Mouse (Mus musculus) CH12.LX (cell line): Measurements from ENCODE around the gene Gm17490. TPM values are rescaled to one million over a fixed set of nuclear protein-coding genes. Genes with fewer than 3 reads are reported as not detected.

Experiments used
- DNase-seq: peaks from one replicate; pipeline ENCODE4 v3.0.0-alpha.2; 2013; ENCODE audit errors: extremely low read depth
- H3K27ac ChIP-seq: 2 replicates; pipeline ENCODE4 v1.5.1; 2012; ENCODE audit warnings: low read depth, mild to moderate bottlenecking, control low read depth, moderate library complexity; ENCODE audit not compliant: insufficient read depth
- H3K27me3 ChIP-seq: replicated peaks from 2 replicates; pipeline ENCODE3; 2012; ENCODE audit warnings: inconsistent platforms
- H3K36me3 ChIP-seq, 2 experiments: replicated peaks in 1 of 2; 2 replicates each; pipeline versions ENCODE3 to v1.6.1; 2012; ENCODE audit warnings: inconsistent platforms in 1 of 2, low read length in 1 of 2, mild to moderate bottlenecking in 1 of 2, mixed read lengths in 1 of 2, moderate library complexity in 1 of 2; ENCODE audit not compliant: control insufficient read depth in 1 of 2, insufficient read depth in 1 of 2
- H3K4me1 ChIP-seq, 2 experiments: 2 replicates each; pipeline ENCODE4 v1.6.1; 2012; ENCODE audit warnings: inconsistent platforms in 1 of 2, moderate library complexity in 1 of 2; ENCODE audit not compliant: insufficient read depth in 2 of 2, control insufficient read depth in 1 of 2
- H3K4me2 ChIP-seq: 2 replicates; pipeline ENCODE4 v1.6.1; 2012; ENCODE audit warnings: low read depth, mild to moderate bottlenecking, control low read depth; ENCODE audit not compliant: poor library complexity, insufficient read depth, severe bottlenecking
- H3K4me3 ChIP-seq, 3 experiments: fragments of 150-350 bp in 1 of 3; sonication (generic) in 1 of 3; replicated peaks in 1 of 3; 2 replicates each; pipeline versions ENCODE3 to v1.5.1; 2011 to 2012; ENCODE audit warnings: low read depth in 2 of 3, low read length in 2 of 3, mild to moderate bottlenecking in 2 of 3, moderate library complexity in 2 of 3, control low read depth in 1 of 3, improper control_type of control experiment in 1 of 3, inconsistent platforms in 1 of 3, mixed read lengths in 1 of 3; ENCODE audit not compliant: poor library complexity in 1 of 3
- H3K79me2 ChIP-seq: replicated peaks from 2 replicates; pipeline ENCODE4 v1.6.1; 2012; ENCODE audit warnings: mild to moderate bottlenecking, moderate library complexity; ENCODE audit not compliant: control insufficient read depth, poor library complexity, insufficient read depth, severe bottlenecking; ENCODE audit errors: extremely low read depth
- H3K9ac ChIP-seq: 2 replicates; pipeline ENCODE4 v1.6.1; 2012; ENCODE audit warnings: low read depth, mild to moderate bottlenecking, control low read depth, moderate library complexity; ENCODE audit not compliant: insufficient read depth
- H3K9me3 ChIP-seq: replicated peaks from 2 replicates; pipeline ENCODE3; 2012; ENCODE audit warnings: low read length, inconsistent platforms, mixed read lengths
- CHD1 ChIP-seq: IDR thresholded peaks from 2 replicates; pipeline ENCODE4 v1.6.1; 2012; ENCODE audit warnings: low read depth, low read length, improper control_type of control experiment, inconsistent platforms
- CTCF ChIP-seq, 2 experiments: IDR thresholded peaks in 1 of 2; conservative IDR thresholded peaks in 1 of 2; 2 replicates each; pipeline ENCODE4 v1.5.1; 2011 to 2012; ENCODE audit warnings: low read depth in 2 of 2, low read length in 2 of 2, improper control_type of control experiment in 1 of 2, inconsistent platforms in 1 of 2, mild to moderate bottlenecking in 1 of 2, moderate library complexity in 1 of 2
- E2F4 ChIP-seq: IDR thresholded peaks from 2 replicates; pipeline ENCODE4 v1.6.1; 2011; ENCODE audit warnings: low read depth, low read length, improper control_type of control experiment; ENCODE audit not compliant: insufficient replicate concordance
- ELF1 ChIP-seq: IDR thresholded peaks from 2 replicates; pipeline ENCODE4 v1.6.1; 2014; ENCODE audit warnings: low read depth, mild to moderate bottlenecking, inconsistent platforms, low read length, improper control_type of control experiment
- ETS1 ChIP-seq: conservative IDR thresholded peaks from 2 replicates; pipeline ENCODE4 v1.6.1; 2012; ENCODE audit warnings: low read depth, mild to moderate bottlenecking, inconsistent platforms, low read length, improper control_type of control experiment, moderate library complexity
- GABPA ChIP-seq: IDR thresholded peaks from 2 replicates; pipeline ENCODE4 v1.6.1; 2012; ENCODE audit warnings: low read depth, low read length, improper control_type of control experiment, inconsistent platforms; ENCODE audit not compliant: insufficient replicate concordance
- HCFC1 ChIP-seq: IDR thresholded peaks from 2 replicates; pipeline ENCODE4 v1.6.1; 2012; ENCODE audit warnings: low read depth, mild to moderate bottlenecking, inconsistent platforms, low read length, improper control_type of control experiment
- IRF4 ChIP-seq: IDR thresholded peaks from 2 replicates; pipeline ENCODE4 v1.6.1; 2014; ENCODE audit warnings: low read depth, mild to moderate bottlenecking, inconsistent platforms, low read length, improper control_type of control experiment
- KAT2A ChIP-seq: IDR thresholded peaks from 2 replicates; pipeline ENCODE4 v1.6.1; 2012; ENCODE audit warnings: low read length, improper control_type of control experiment, inconsistent platforms; ENCODE audit not compliant: insufficient replicate concordance
- MAZ ChIP-seq: IDR thresholded peaks from 2 replicates; pipeline ENCODE4 v1.6.1; 2012; ENCODE audit warnings: low read depth, mild to moderate bottlenecking, inconsistent platforms, low read length, improper control_type of control experiment, moderate library complexity
- MXI1 ChIP-seq: IDR thresholded peaks from 2 replicates; pipeline ENCODE4 v1.6.1; 2011; ENCODE audit warnings: mild to moderate bottlenecking, low read depth, low read length, improper control_type of control experiment
- NELFE ChIP-seq: IDR thresholded peaks from 2 replicates; pipeline ENCODE4 v1.6.1; 2011; ENCODE audit warnings: low read depth, low read length, improper control_type of control experiment
- NRF1 ChIP-seq: IDR thresholded peaks from 2 replicates; pipeline ENCODE4 v1.6.1; 2014; ENCODE audit warnings: low read depth, mild to moderate bottlenecking, inconsistent platforms, low read length, improper control_type of control experiment, moderate library complexity
- PAX5 ChIP-seq: IDR thresholded peaks from 2 replicates; pipeline ENCODE4 v1.6.1; 2012; ENCODE audit warnings: low read length, inconsistent platforms, mixed read lengths
- POLR2AphosphoS2 ChIP-seq: IDR thresholded peaks from 2 replicates; pipeline ENCODE4 v1.6.1; 2011; ENCODE audit warnings: low read depth, low read length, improper control_type of control experiment
- RAD21 ChIP-seq: IDR thresholded peaks from 2 replicates; pipeline ENCODE4 v1.6.1; 2011; ENCODE audit warnings: low read depth, mild to moderate bottlenecking, low read length, improper control_type of control experiment, moderate library complexity
- SMC3 ChIP-seq: IDR thresholded peaks from 2 replicates; pipeline ENCODE4 v1.6.1; 2011; ENCODE audit warnings: low read depth, low read length, improper control_type of control experiment
- TBP ChIP-seq: conservative IDR thresholded peaks from 2 replicates; pipeline ENCODE4 v1.6.1; 2011; ENCODE audit warnings: low read depth, low read length, improper control_type of control experiment
- TCF12 ChIP-seq: IDR thresholded peaks from 2 replicates; pipeline ENCODE4 v1.6.1; 2014; ENCODE audit warnings: low read depth, mild to moderate bottlenecking, inconsistent platforms, low read length, improper control_type of control experiment
- ZKSCAN1 ChIP-seq: IDR thresholded peaks from 2 replicates; pipeline ENCODE4 v1.6.1; 2012; ENCODE audit warnings: low read depth, inconsistent platforms, low read length, improper control_type of control experiment, borderline replicate concordance
- ZNF384 ChIP-seq: IDR thresholded peaks from 2 replicates; pipeline ENCODE4 v1.6.1; 2012; ENCODE audit warnings: low read depth, low read length, improper control_type of control experiment, inconsistent platforms
- dilution Hi-C: fragments of 300-500 bp; cut with MboI; formaldehyde crosslinking; loops from 2 replicates; pipeline ENCODE4 v1.14.3; 2020; ENCODE audit warnings: low sequenced_read_pairs; ENCODE audit not compliant: extremely low pct_unique_long_range_greater_than_20kb, extremely low pct_ligation_motif_present
- in situ Hi-C: fragments of 300-500 bp; cut with MboI; formaldehyde crosslinking; loops from 3 replicates; pipeline ENCODE4 v1.14.3; 2019; ENCODE audit warnings: low sequenced_read_pairs, low pct_ligation_motif_present, low pct_unique_long_range_greater_than_20kb, mixed read lengths
- polyA plus RNA-seq: library from polyadenylated mRNA; unstranded; fragments of >175 nt; gene quantifications from 2 replicates; pipeline ENCODE4 v1.2.1, GENCODE M21; 2012; ENCODE audit warnings: low read depth; ENCODE audit not compliant: insufficient read length
- total RNA-seq, 2 experiments: library from RNA; depleted of rRNA; stranded (reverse); fragments of 300-350 nt in 1 of 2; fragments of >200 nt in 1 of 2; gene quantifications; 2 replicates each; pipeline ENCODE4 v1.2.3; 2012 to 2014

Gene Gm17490
- not detected in 2 replicates for total RNA-seq (2012; rRNA removed)
- not detected in 2 replicates for total RNA-seq (2014; rRNA removed)
- polyA plus RNA-seq, result not detected in 2 replicates

DNA sequence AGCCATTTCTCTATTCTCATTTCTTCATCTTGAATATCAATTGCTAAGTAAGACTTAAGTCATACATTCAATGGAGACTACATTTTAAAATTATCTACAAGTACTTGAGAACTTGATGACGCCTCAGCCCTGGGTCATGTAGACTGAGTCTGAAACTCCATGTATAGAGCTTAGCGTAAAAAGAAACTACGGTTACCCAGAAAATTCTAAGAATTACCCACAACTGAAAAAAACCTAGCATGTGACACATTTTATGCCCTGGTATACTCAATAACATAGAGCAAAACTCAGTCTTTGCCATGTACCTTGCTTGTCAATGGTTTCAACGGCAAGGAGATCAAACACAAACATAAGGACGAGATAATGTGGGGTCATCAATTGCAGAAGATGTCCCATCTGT is at the start of gene Gm17490:
Gene Gm17490 (minus strand): TSS at position 375 of the 400 bp plus-strand sequence.
- no peak for DNase-seq
- no peak within 1 kb of the TSS for H3K27ac ChIP-seq
- H3K79me2 ChIP-seq, result no peaks in the 10 kb centered on the region
- H3K9ac ChIP-seq, result no peak within 1 kb of the TSS
- peaks cover 6 to 19% of the 10 kb centered on the region in 2 experiments for H3K4me1 ChIP-seq
- H3K4me3 ChIP-seq, result no peak within 1 kb of the TSS
- H3K27me3 ChIP-seq, result no peaks in the 10 kb centered on the region
- dilution Hi-C loops, result no loop called here
- in situ Hi-C loops, result no loop called here
- TF ChIP-seq ZNF384 (no peak), MXI1 (no peak), IRF4 (no peak), HCFC1 (no peak), E2F4 (no peak), NELFE (no peak), TBP (no peak), GABPA (no peak), NRF1 (no peak), POLR2AphosphoS2 (no peak), CTCF (conservative IDR thresholded peaks at IDR 0.05 in 1 of 2, IDR thresholded peaks at IDR 0.05 in 1 of 2; ENCODE audit: low read depth in 2 of 2, low read length in 2 of 2) (no peak), ETS1 (no peak), TCF12 (no peak), CHD1 (no peak), MAZ (no peak), ELF1 (no peak), KAT2A (no peak), PAX5 (no peak), ZKSCAN1 (no peak)
- H3K36me3 ChIP-seq, result no peaks in the 10 kb centered on the region
- no peaks in the 10 kb centered on the region for H3K9me3 ChIP-seq
- H3K4me2 ChIP-seq, result no peak within 1 kb of the TSS

DNA sequence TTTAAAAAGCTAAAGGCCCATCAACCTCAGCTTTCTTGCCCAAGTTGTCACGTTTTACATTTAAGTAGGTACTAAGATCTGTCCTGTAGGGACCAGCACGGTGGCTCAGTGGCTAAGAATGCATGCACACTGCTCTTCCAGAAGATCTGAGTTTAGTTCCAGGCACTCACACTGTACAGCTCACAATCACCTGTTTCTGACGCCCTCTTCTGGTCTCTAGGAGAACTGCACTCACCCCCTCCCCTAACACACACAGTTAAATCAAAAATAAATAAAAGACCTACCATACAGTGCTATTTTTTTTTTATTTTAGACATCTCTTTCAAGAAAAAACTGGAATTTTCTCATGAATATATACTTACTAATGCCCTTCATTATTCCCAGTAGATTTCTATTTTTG is 46.1 kb upstream of the Gm17490 start:
- no peak overlapping the region for H3K27ac ChIP-seq
- H3K36me3 ChIP-seq, result peaks cover 26 to 33% of the 10 kb centered on the region in 2 experiments
- peak; percentile 31 for DNase-seq
- TF ChIP-seq RAD21 (peak; percentile 43), CTCF (conservative IDR thresholded peaks at IDR 0.05 in 1 of 2, IDR thresholded peaks at IDR 0.05 in 1 of 2; ENCODE audit: low read depth in 2 of 2, low read length in 2 of 2) (peak; percentile 57 to 61), SMC3 (peak; percentile 64), GABPA (no peak)
- dilution Hi-C loops, result no loop called here
- no peaks in the 10 kb centered on the region for H3K79me2 ChIP-seq
- in situ Hi-C loops, result no loop called here
- 0 out of 4 replicates have a peak, but pooled peaks cover 0 to 1% of the 10 kb centered on the region in 2 experiments for H3K4me1 ChIP-seq
- peaks cover 9% of the 10 kb centered on the region for H3K9me3 ChIP-seq
- H3K4me3 ChIP-seq, result no peak overlapping the region
- H3K27me3 ChIP-seq, result no peaks in the 10 kb centered on the region
- no peak overlapping the region for H3K9ac ChIP-seq
- H3K4me2 ChIP-seq, result no peak overlapping the region
